Mouse (Mus musculus) MEL (cell line): ENCODE measurements around the gene Ak4. TPM values are rescaled to one million over a fixed set of nuclear protein-coding genes. Genes with fewer than 3 reads are reported as not detected.

ENCODE experiments used
- DNase-seq: peaks from one replicate; pipeline ENCODE4 v3.0.0; 2011; ENCODE audit warnings: low read depth, low spot score
- H3K27ac ChIP-seq: 2 replicates; pipeline ENCODE4 v1.5.1; 2012; ENCODE audit warnings: low read depth, mild to moderate bottlenecking, control low read depth, low read length, moderate library complexity; ENCODE audit not compliant: control insufficient read depth
- H3K27me3 ChIP-seq, 2 experiments: fragments of 150-350 bp in 1 of 2; sonication (generic) in 1 of 2; 2 replicates each; pipeline ENCODE4 v1.6.1; 2012; ENCODE audit warnings: low read length in 2 of 2, mild to moderate bottlenecking in 2 of 2, improper control_type of control experiment in 1 of 2, moderate library complexity in 1 of 2; ENCODE audit not compliant: insufficient read depth in 2 of 2, control insufficient read depth in 1 of 2
- H3K36me3 ChIP-seq, 2 experiments: 2 replicates each; pipeline ENCODE4 v1.6.1; 2012 to 2014; ENCODE audit warnings: low read length in 2 of 2, improper control_type of control experiment in 1 of 2, inconsistent platforms in 1 of 2, mild to moderate bottlenecking in 1 of 2; ENCODE audit not compliant: insufficient read depth in 2 of 2, control insufficient read depth in 1 of 2
- H3K4me1 ChIP-seq, 2 experiments: fragments of 150-350 bp in 1 of 2; sonication (generic) in 1 of 2; 2 replicates each; pipeline ENCODE4 v1.6.1; 2012; ENCODE audit warnings: low read length in 2 of 2, improper control_type of control experiment in 1 of 2, mild to moderate bottlenecking in 1 of 2; ENCODE audit not compliant: insufficient read depth in 2 of 2, control insufficient read depth in 1 of 2
- H3K4me3 ChIP-seq, 2 experiments: fragments of 150-350 bp in 1 of 2; sonication (generic) in 1 of 2; 2 replicates each; pipeline ENCODE4 v1.5.1; 2012; ENCODE audit warnings: low read depth in 2 of 2, low read length in 2 of 2, mild to moderate bottlenecking in 2 of 2, moderate library complexity in 2 of 2, control low read depth in 1 of 2, improper control_type of control experiment in 1 of 2; ENCODE audit not compliant: control insufficient read depth in 1 of 2, insufficient read depth in 1 of 2
- H3K79me2 ChIP-seq: 2 replicates; pipeline ENCODE4 v1.6.1; 2012; ENCODE audit warnings: mild to moderate bottlenecking, low read length, moderate library complexity; ENCODE audit not compliant: control insufficient read depth, poor library complexity, insufficient read depth
- H3K9ac ChIP-seq: 2 replicates; pipeline ENCODE4 v1.6.1; 2012; ENCODE audit warnings: low read depth, mild to moderate bottlenecking, control low read depth, low read length, moderate library complexity; ENCODE audit not compliant: control insufficient read depth, poor library complexity, severe bottlenecking
- H3K9me3 ChIP-seq: fragments of 150-350 bp; sonication (generic); replicated peaks from 2 replicates; pipeline ENCODE4 v1.6.1; 2012; ENCODE audit warnings: mild to moderate bottlenecking, low read length, improper control_type of control experiment, moderate library complexity; ENCODE audit not compliant: insufficient read depth
- CHD1 ChIP-seq: IDR thresholded peaks from 2 replicates; pipeline ENCODE4 v1.6.1; 2012; ENCODE audit warnings: low read depth, mild to moderate bottlenecking, inconsistent platforms, low read length, improper control_type of control experiment
- CTCF ChIP-seq, 3 experiments: IDR thresholded peaks in 2 of 3; conservative IDR thresholded peaks in 1 of 3; 2 replicates each; pipeline ENCODE4 v1.5.1; 2011 to 2012; ENCODE audit warnings: low read length in 3 of 3, low read depth in 2 of 3, mild to moderate bottlenecking in 2 of 3, improper control_type of control experiment in 1 of 3, inconsistent platforms in 1 of 3, mixed read lengths in 1 of 3, moderate library complexity in 1 of 3; ENCODE audit not compliant: control insufficient read depth in 1 of 3, insufficient read depth in 1 of 3, poor library complexity in 1 of 3, severe bottlenecking in 1 of 3
- E2F4 ChIP-seq: IDR thresholded peaks from 2 replicates; pipeline ENCODE4 v1.6.1; 2011; ENCODE audit warnings: low read depth, low read length, improper control_type of control experiment, borderline replicate concordance
- ELF1 ChIP-seq: IDR thresholded peaks from 2 replicates; pipeline ENCODE4 v1.6.1; 2014; ENCODE audit warnings: low read depth, mild to moderate bottlenecking, inconsistent platforms, low read length, improper control_type of control experiment, moderate library complexity
- EP300 ChIP-seq, 2 experiments: IDR thresholded peaks; 2 replicates each; pipeline ENCODE4 v1.6.1; 2011; ENCODE audit warnings: improper control_type of control experiment in 2 of 2, low read length in 2 of 2, low read depth in 1 of 2, mild to moderate bottlenecking in 1 of 2
- ETS1 ChIP-seq: IDR thresholded peaks from 2 replicates; pipeline ENCODE4 v1.6.1; 2012; ENCODE audit warnings: low read depth, mild to moderate bottlenecking, inconsistent platforms, low read length, improper control_type of control experiment, moderate library complexity
- GATA1 ChIP-seq: IDR thresholded peaks from 2 replicates; pipeline ENCODE4 v1.6.1; 2011; ENCODE audit warnings: low read depth, low read length, improper control_type of control experiment
- HCFC1 ChIP-seq: IDR thresholded peaks from 2 replicates; pipeline ENCODE4 v1.6.1; 2012; ENCODE audit warnings: low read depth, mild to moderate bottlenecking, inconsistent platforms, low read length, improper control_type of control experiment, moderate library complexity
- JUND ChIP-seq: IDR thresholded peaks from 2 replicates; pipeline ENCODE4 v1.6.1; 2011; ENCODE audit warnings: low read depth, mild to moderate bottlenecking, improper control_type of control experiment, low read length
- KAT2A ChIP-seq: conservative IDR thresholded peaks from 2 replicates; pipeline ENCODE4 v1.6.1; 2012; ENCODE audit warnings: low read depth, low read length, improper control_type of control experiment, inconsistent platforms
- MAFK ChIP-seq: IDR thresholded peaks from 2 replicates; pipeline ENCODE4 v1.6.1; 2011; ENCODE audit warnings: low read depth, mild to moderate bottlenecking, low read length, improper control_type of control experiment, borderline replicate concordance
- MAX ChIP-seq: IDR thresholded peaks from 2 replicates; pipeline ENCODE4 v1.6.1; 2011; ENCODE audit warnings: low read length, improper control_type of control experiment
- MAZ ChIP-seq: IDR thresholded peaks from 2 replicates; pipeline ENCODE4 v1.6.1; 2012; ENCODE audit warnings: low read depth, mild to moderate bottlenecking, inconsistent platforms, low read length, improper control_type of control experiment
- MEF2A ChIP-seq: IDR thresholded peaks from 2 replicates; pipeline ENCODE4 v1.6.1; 2014; ENCODE audit warnings: low read depth, mild to moderate bottlenecking, inconsistent platforms, low read length, improper control_type of control experiment; ENCODE audit not compliant: poor library complexity, insufficient replicate concordance, severe bottlenecking; ENCODE audit errors: extremely low read depth
- MYB ChIP-seq: IDR thresholded peaks from 2 replicates; pipeline ENCODE4 v1.6.1; 2011; ENCODE audit warnings: mild to moderate bottlenecking, low read depth, low read length, improper control_type of control experiment
- NELFE ChIP-seq: IDR thresholded peaks from 2 replicates; pipeline ENCODE4 v1.6.1; 2011; ENCODE audit warnings: low read depth, low read length, improper control_type of control experiment
- NRF1 ChIP-seq: IDR thresholded peaks from 2 replicates; pipeline ENCODE4 v1.6.1; 2014; ENCODE audit warnings: low read depth, mild to moderate bottlenecking, inconsistent platforms, low read length, improper control_type of control experiment, moderate library complexity; ENCODE audit not compliant: poor library complexity, insufficient read depth, severe bottlenecking
- POLR2A ChIP-seq, 2 experiments: IDR thresholded peaks; 2 replicates each; pipeline ENCODE4 v1.6.1; 2011 to 2012; ENCODE audit warnings: low read length in 2 of 2, mild to moderate bottlenecking in 2 of 2, control low read depth in 1 of 2, improper control_type of control experiment in 1 of 2, low read depth in 1 of 2, moderate library complexity in 1 of 2; ENCODE audit not compliant: control insufficient read depth in 1 of 2, insufficient read depth in 1 of 2, poor library complexity in 1 of 2
- POLR2AphosphoS2 ChIP-seq: IDR thresholded peaks from 2 replicates; pipeline ENCODE4 v1.6.1; 2011; ENCODE audit warnings: low read length, improper control_type of control experiment
- POLR2AphosphoS5 ChIP-seq: IDR thresholded peaks from 2 replicates; pipeline ENCODE4 v1.6.1; 2012; ENCODE audit warnings: low read depth, borderline replicate concordance, mild to moderate bottlenecking, inconsistent platforms, low read length, moderate library complexity, mixed read lengths
- RAD21 ChIP-seq: IDR thresholded peaks from 2 replicates; pipeline ENCODE4 v1.6.1; 2011; ENCODE audit warnings: mild to moderate bottlenecking, low read depth, low read length, improper control_type of control experiment
- RCOR1 ChIP-seq: IDR thresholded peaks from 2 replicates; pipeline ENCODE4 v1.6.1; 2012; ENCODE audit warnings: low read depth, mild to moderate bottlenecking, inconsistent platforms, low read length, improper control_type of control experiment
- SIN3A ChIP-seq: IDR thresholded peaks from 2 replicates; pipeline ENCODE4 v1.6.1; 2012; ENCODE audit warnings: low read length, improper control_type of control experiment, inconsistent platforms
- SMC3 ChIP-seq: IDR thresholded peaks from 2 replicates; pipeline ENCODE4 v1.6.1; 2011; ENCODE audit warnings: low read depth, low read length, improper control_type of control experiment
- TAL1 ChIP-seq: IDR thresholded peaks from 2 replicates; pipeline ENCODE4 v1.6.1; 2012; ENCODE audit warnings: mild to moderate bottlenecking, inconsistent platforms, low read length, moderate library complexity, mixed read lengths
- TBP ChIP-seq: IDR thresholded peaks from 2 replicates; pipeline ENCODE4 v1.8.0; 2011; ENCODE audit warnings: low read depth, low read length, improper control_type of control experiment
- TCF12 ChIP-seq: IDR thresholded peaks from 2 replicates; pipeline ENCODE4 v1.6.1; 2014; ENCODE audit warnings: low read depth, mild to moderate bottlenecking, inconsistent platforms, low read length, improper control_type of control experiment, moderate library complexity
- USF1 ChIP-seq: IDR thresholded peaks from 2 replicates; pipeline ENCODE4 v1.6.1; 2014; ENCODE audit warnings: low read depth, mild to moderate bottlenecking, inconsistent platforms, low read length, improper control_type of control experiment, moderate library complexity
- USF2 ChIP-seq, 2 experiments: IDR thresholded peaks; 2 replicates each; pipeline ENCODE4 v1.6.1; 2011 to 2012; ENCODE audit warnings: improper control_type of control experiment in 2 of 2, low read length in 2 of 2, borderline replicate concordance in 1 of 2, inconsistent platforms in 1 of 2, low read depth in 1 of 2, mild to moderate bottlenecking in 1 of 2; ENCODE audit not compliant: insufficient read depth in 1 of 2
- ZC3H11A ChIP-seq: IDR thresholded peaks from 2 replicates; pipeline ENCODE4 v1.6.1; 2012; ENCODE audit warnings: low read depth, mild to moderate bottlenecking, inconsistent platforms, low read length, improper control_type of control experiment
- ZMIZ1 ChIP-seq: IDR thresholded peaks from 2 replicates; pipeline ENCODE4 v1.6.1; 2012; ENCODE audit warnings: low read depth, mild to moderate bottlenecking, inconsistent platforms, low read length, improper control_type of control experiment, moderate library complexity
- polyA plus RNA-seq, 2 experiments: library from polyadenylated mRNA; stranded (reverse) in 1 of 2; unstranded in 1 of 2; fragments of >175 nt in 1 of 2; fragments of >200 nt in 1 of 2; gene quantifications; 2 replicates each; pipeline versions ENCODE4 v1.2.1 to v1.2.4; 2012; ENCODE audit warnings: low replicate concordance in 2 of 2, low read depth in 1 of 2; ENCODE audit not compliant: insufficient read length in 2 of 2, insufficient read depth in 1 of 2, missing spikeins in 1 of 2
- total RNA-seq: library from RNA; depleted of rRNA; stranded (reverse); fragments of 300-350 nt; gene quantifications from 2 replicates; pipeline ENCODE4 v1.2.3, GENCODE M21; 2012

The Ak4 gene
- total and polyA plus RNA-seq, 3 experiments: 18.3 to 25.4 TPM; not detected in 1

GRCm38 (mm10) chr4:101392229-101392628, 26.8 kb upstream of the Ak4 start:
- Histone ChIP-seq H3K79me2 (no peaks in the 10 kb centered on the region), H3K9ac (no peak overlapping the region), H3K4me3 (no peak overlapping the region), H3K4me1 (peaks cover 0 to 4% of the 10 kb centered on the region in 2 experiments; a peak in 2 of 4 replicates), H3K9me3 (no peaks in the 10 kb centered on the region), H3K27ac (no peak overlapping the region), H3K36me3 (peaks cover 0 to 3% of the 10 kb centered on the region in 2 experiments; a peak in 2 of 4 replicates), H3K27me3 (no peaks in the 10 kb centered on the region)
- TF ChIP-seq E2F4: no peak
- TF ChIP-seq MAFK: no peak
- no peak for TF ChIP-seq MYB
- TF ChIP-seq ELF1: no peak
- TF ChIP-seq NELFE: no peak
- TF ChIP-seq POLR2AphosphoS5: no peak
- TF ChIP-seq HCFC1: no peak
- TF ChIP-seq CHD1: no peak
- no peak for TF ChIP-seq JUND
- TF ChIP-seq GATA1: no peak
- peak; percentile 70 to 82 (median 75) for TF ChIP-seq CTCF (IDR thresholded peaks at IDR 0.05 in 2 of 3, conservative IDR thresholded peaks at IDR 0.05 in 1 of 3; ENCODE audit: control insufficient read depth in 1 of 3, insufficient read depth in 1 of 3, low read depth in 2 of 3, low read length in 3 of 3, poor library complexity in 1 of 3, severe bottlenecking in 1 of 3)
- no peak for TF ChIP-seq TCF12
- TF ChIP-seq RAD21: peak; percentile 67
- peak; percentile 73 for TF ChIP-seq SMC3
- peak; percentile 66 for TF ChIP-seq ZC3H11A
- DNase-seq: peak; percentile 70

- peak; percentile 89 for DNase-seq
- no peak overlapping the region for H3K9ac ChIP-seq
- H3K27me3 ChIP-seq: no peaks in the 10 kb centered on the region
- H3K9me3 ChIP-seq: no peaks in the 10 kb centered on the region
- H3K27ac ChIP-seq: no peak overlapping the region
- H3K4me3 ChIP-seq: no peak overlapping the region
- peaks cover 0 to 4% of the 10 kb centered on the region in 2 experiments; a peak in 2 of 4 replicates for H3K4me1 ChIP-seq
- H3K36me3 ChIP-seq: peaks cover 0 to 3% of the 10 kb centered on the region in 2 experiments; a peak in 2 of 4 replicates
- no peak for TF ChIP-seq KAT2A
- no peak for TF ChIP-seq ELF1
- no peak for TF ChIP-seq NRF1
- TF ChIP-seq POLR2A (IDR thresholded peaks at IDR 0.05; ENCODE audit: control insufficient read depth in 1 of 2, insufficient read depth in 1 of 2, low read depth in 1 of 2, low read length in 2 of 2, poor library complexity in 1 of 2): no peak
- TF ChIP-seq EP300 (IDR thresholded peaks at IDR 0.05; ENCODE audit: low read depth in 1 of 2, low read length in 2 of 2): peak in 1 of 2 experiments; percentile 47; a peak in 2 of 4 replicates
- no peak for TF ChIP-seq MYB
- no peak for TF ChIP-seq USF2 (IDR thresholded peaks at IDR 0.05; ENCODE audit: borderline replicate concordance in 1 of 2, insufficient read depth in 1 of 2, low read depth in 1 of 2, low read length in 2 of 2)
- TF ChIP-seq TBP: no peak
- no peak for TF ChIP-seq MEF2A
- TF ChIP-seq ETS1: peak; percentile 28; the same call in 1 of the 2 replicates
- peak; percentile 32; the same call in 1 of the 2 replicates for TF ChIP-seq GATA1
- TF ChIP-seq RCOR1: no peak; the same call in 1 of the 2 replicates
- TF ChIP-seq TAL1: peak; percentile 30
- no peak for TF ChIP-seq HCFC1
- no peak for TF ChIP-seq MAX
- no peak for TF ChIP-seq MAZ
- TF ChIP-seq POLR2AphosphoS2: no peak
- no peak for TF ChIP-seq USF1
- no peak for TF ChIP-seq CHD1
- no peak for TF ChIP-seq SMC3
- no peak for TF ChIP-seq ZMIZ1
- no peak for TF ChIP-seq POLR2AphosphoS5
- no peak for TF ChIP-seq SIN3A
- no peaks in the 10 kb centered on the region for H3K79me2 ChIP-seq
Observed at GRCm38 (mm10) chr4:101393292-101393711, 25.8 kb upstream of the Ak4 start.
